Mouse (Mus musculus) adrenal gland, postnatal 14 days (tissue): ENCODE results near the gene Lrrc4. TPM values are rescaled to one million over a fixed set of nuclear protein-coding genes. Genes with fewer than 3 reads are reported as not detected.
A peak's percentile ranks its signal among the peaks of the same experiment; 100 is the strongest.

Experiments
- DNase-seq: peaks from one replicate; pipeline ENCODE4 v3.0.0; 2021; ENCODE audit warnings: mixed read lengths
- total RNA-seq: library from RNA; stranded (reverse); gene quantifications from 2 replicates; pipeline ENCODE4 v1.2.3, GENCODE M21; 2021

The Lrrc4 gene
- total RNA-seq, 1 experiment from 2014 or later: 6.7 TPM

DNA sequence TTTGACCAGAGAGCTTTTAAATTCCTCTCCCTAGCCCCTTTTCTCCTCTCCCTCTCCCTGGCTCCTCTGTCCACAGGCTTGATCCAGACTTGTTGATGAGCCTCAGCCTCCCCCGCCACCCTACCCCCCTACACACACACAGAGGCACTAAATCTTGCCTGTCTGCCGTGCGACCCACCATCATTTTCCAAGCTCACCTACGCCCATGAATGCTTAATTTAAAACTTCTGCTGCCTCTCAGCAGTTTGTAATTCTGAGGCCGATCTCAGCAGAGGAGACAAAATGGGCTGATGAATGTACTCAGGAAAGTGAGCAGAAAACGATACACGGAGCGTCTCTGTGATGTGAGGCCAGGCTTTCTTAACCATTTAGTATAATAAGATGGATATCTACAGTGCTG lies 23.1 kb upstream of the Lrrc4 start:
- no peak for DNase-seq

DNA sequence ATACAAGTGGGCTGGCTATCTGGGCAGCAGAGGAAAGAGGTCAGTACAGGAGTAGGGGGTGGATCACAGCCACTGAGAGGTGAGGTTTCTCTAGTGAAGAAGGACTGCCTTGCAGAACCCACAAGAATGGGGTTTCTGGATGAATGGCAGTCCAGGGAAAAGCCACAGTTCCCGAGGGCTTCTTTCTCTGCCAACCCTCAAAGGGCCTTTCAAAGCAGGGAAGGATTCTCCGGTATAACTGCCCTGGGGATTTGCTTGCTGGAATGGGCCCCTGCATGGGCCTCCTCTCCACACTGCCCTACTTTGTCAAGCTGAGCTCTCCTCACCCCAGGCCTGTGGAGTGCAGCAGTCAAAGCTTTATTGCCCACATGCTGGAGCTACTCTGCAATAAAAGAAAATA lies 22.1 kb upstream of the Lrrc4 start:
- no peak for DNase-seq

DNA sequence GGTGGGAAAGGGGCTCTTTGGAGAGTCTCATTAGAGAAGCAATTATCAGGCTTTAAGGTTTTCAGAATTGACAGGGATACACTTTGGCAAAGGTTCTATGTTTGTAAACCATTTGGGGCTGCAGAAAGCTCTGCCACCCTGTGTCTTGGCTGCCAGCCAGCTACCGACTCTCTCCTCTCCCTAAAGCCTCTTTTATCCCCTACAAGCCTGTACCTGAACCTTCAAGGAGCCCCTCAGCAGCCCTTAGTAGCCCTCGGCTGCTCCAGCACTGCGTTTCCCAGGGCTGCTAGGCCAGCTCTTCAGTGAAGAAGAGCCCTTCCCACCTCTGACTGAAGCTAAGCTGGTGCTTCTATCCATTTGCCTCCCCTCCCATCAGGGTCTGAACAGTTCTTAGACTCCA lies 21.6 kb upstream of the Lrrc4 start:
- no peak for DNase-seq

DNA sequence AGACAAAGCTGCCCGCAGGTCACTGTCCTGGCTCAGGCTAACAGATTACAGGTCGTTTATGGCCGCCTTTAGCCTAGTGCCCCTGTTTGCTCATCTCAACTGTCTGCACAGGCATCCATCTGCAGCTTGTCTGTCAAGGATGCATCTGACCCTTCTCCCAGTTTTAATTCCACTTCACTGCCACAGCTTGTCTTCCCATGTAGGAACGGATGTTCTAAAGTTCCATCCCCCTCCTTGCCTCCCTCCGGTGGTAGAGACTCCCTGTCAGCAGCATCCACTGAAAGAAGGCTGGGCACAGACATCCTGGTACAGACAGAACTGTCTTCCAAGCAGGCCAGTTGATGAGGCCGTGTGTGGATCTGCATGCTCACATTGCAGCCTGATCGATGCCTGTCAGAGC lies 20.8 kb upstream of the Lrrc4 start:
- no peak for DNase-seq

DNA sequence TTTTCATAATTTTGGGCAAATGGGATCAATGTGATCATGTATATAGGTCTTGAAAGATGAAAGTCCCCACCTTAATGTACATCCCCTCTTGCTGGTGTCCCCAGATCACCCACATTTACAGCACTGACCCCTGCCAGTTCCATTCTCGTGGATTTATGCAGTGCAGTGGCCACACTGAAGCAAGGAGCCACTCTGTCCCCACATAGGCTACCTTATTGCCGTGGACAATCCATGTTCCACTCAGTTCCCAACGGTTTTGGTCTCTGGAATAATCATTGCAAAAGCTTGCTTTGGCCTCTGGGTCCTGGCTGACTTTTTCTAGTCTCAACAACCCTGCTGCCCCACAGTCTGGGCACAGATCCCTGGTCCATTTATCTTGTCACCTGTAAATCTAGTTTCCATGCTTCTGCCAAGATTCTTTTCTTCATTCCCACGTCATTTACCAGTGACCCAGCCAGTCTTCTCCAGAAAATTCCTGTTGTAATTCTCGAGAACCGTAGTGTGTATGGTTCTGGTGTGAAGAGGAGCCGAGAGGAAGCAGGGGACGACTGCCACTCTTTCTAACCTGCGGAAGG lies 18.9 kb upstream of the Lrrc4 start:
- DNase-seq: peak; percentile 64

DNA sequence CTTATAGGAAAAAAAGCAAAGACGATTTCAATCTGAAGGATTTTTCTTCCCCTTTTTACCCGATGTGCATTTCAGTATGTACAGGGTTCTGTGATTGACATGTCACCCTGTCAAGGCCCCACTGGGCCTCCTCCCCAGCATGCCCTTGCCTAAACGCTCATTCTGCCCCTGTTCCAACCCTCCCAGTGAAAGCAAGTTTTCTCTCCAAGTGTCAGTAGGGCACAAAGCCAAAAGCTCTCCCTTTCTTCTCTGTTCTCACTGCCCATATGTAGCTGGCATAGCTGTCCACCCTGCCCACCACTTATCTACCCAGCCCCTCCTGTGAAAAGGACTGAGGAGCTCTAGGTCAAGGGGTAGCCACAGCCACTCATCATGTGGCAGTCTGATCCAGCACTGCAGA lies 17.8 kb upstream of the Lrrc4 start:
- no peak for DNase-seq

DNA sequence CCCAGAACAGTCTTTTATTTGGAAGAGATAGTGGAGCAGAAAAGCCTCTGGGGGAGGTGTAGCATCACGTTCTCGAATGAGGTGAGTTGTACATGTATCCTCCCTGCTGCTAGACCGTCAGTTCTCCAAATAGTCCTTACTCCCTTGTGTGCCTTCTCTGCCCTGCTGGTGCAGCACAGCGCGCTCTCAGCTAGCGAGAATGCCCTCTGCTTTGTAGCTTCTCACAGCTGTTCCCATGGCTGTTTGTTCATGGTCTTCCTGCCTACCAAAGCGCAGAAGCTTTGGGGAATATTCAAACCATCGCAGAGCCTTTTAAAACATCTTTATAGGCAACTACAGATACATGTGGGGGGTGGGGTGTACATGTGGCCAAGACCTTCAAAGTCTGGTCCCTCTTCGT lies 17.3 kb upstream of the Lrrc4 start:
- DNase-seq: no peak

DNA sequence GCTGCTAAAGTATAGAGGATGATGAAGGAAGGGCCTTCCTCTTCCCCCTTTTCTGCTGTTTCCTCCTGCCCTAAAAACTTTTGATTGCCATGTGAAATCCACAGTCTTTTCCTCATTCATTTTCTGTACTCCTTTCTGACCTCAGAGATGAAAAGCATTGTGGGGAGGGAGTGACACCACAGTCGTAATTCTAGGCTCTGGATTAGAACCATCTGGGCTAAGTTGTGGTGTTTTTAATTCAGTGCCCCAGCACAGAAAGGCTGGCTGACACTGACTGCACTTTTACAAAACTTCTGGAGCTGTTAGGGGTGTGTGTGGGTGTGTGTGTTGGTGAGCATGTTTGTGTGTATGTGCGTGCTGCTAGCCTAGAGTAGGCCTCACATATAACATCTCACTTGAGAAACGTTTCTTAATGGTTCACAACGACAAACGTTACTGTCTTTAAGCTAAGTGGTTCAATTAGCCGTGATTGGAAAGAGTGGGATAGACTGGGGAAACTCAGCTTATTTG lies 16.8 kb upstream of the Lrrc4 start:
- no peak for DNase-seq

DNA sequence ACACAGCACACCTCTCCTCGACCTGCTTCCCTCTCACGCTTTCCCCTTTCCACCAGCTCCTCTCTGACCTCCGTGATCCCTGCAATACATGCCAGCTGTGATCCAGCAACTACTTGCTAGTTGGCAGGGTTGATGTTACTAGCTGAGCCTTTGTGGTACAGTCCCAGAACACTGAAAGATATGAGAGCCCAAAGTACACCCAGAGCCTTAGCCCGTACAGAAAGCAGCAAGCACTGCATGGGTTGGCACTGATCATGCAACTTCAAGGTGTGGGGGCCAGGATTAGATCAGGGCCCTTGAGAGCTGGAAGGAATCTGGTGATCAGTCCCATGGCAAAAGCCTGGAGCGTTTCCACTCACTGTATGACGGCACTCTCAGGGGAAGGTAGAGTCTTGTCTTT lies 16.1 kb upstream of the Lrrc4 start:
- no peak for DNase-seq

DNA sequence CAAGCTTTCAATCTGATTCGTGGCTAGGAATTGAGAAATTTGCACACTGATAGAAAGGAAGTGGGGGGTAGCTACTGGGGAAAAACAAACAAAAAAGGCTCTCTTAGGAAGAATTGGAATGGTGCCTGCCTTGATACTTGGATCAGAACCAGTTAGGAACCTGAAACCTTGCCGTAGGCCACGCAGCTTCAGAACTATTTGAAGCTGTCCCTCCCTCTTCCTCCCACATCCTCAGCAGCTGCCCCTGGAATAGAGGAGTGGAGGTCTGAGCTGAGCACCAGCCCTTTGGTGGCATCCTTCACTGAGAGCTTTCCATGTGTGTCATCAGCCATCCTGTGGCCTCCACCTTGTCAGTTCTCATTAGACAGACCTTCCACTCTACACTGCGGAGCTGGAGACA lies 14.1 kb upstream of the Lrrc4 start:
- no peak for DNase-seq

DNA sequence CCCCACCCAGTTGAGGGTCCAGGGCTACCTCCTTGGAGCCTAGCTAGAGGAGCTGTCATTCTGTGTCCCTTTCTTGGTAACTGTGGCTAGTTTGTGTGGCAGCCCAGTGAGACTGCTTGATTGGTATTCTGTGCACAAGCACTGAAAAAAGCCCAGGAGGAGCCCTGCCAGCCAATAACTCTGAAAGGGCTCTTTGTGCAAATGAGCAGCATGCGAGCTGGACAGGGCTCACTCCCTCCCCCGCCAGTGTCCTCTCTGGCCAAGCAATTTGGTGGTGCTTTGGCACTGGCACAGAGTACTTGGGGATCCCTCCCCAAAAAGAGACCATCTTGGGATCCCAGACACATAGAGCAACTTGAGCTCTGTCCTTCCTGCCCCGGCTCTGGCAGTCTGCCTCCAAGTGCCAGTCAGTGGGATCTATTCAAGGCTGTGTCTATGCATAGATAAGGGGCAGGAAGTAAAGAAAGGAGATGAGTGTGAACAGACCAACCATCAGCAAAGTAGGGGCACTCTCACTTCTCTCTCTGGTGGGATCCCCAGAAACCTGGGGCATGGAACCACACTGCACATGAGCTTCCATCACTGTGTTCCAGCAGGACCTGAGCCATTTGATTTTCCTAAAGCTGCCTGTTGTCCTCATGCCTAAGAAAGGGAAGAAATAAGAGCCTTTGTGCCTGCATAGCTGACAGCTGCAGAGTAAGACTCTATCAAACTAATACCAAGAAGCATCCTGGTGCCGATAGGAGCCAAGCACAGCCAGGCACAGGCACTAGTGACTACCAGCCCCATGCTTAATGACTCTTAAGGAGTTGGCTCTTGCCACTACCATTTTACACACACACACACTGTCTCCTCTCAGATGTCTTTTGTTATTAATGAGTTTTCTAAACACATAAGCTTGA lies 11.1 kb upstream of the Lrrc4 start:
- DNase-seq: peak; percentile 34

DNA sequence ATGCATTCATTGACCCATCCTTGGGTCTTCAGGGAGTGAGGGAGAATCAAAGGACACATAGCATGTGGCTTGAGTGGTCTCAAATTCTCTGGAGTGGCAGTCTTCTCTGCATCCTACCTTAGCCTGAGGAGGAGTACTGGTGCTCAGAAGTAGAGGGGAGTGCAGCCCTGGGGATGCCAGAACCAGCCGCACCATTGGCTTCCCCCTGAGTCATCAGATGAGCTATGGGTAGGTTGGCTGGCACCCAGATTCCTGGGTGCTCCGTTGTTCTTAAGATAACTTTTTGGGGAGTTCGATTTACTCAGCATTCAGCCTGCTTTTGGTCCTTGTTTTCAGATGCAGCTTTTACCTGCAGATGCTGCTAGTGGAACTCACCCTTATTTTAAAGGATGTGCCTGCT lies 10.0 kb upstream of the Lrrc4 start:
- peak; percentile 64 for DNase-seq

DNA sequence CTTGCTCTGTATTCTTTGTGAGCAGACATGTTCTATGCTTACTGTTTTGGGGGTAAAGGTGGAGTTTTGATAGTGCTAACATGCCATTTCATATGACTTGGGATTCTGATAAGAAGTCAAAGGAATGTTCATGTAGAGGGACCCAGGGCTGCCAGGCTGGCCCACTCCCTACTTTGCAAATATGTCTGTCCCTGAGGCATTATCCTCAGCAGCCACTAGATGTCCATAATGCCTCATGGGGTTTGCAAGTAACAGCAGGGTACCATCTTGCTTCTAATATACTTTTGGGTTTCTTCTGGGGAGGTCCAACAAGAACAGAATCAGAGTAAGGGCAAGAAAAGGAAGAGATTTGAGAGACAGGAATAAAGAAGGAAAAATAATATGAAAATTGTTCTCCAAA lies 5.1 kb upstream of the Lrrc4 start:
- DNase-seq: no peak

DNA sequence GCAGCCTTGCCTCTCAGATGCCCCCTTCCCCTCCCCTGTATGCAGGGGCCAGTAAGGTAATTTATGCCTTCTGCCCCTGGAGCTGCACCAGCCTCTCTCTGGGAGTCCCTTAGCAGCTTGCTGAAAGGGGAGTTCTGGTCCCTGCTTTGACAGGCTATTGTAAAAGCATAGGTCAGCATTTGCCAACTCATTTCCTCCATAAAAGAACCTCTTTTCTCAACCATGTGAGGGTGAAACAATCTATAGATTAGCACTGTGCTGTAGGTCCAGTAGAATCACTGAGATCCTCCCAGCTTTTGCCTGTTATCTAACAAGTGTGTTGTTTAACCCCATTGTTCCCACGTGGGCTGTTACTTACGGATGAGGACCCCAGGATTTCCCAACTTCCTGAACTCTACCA lies 2.5 kb upstream of the Lrrc4 start:
- DNase-seq: no peak

DNA sequence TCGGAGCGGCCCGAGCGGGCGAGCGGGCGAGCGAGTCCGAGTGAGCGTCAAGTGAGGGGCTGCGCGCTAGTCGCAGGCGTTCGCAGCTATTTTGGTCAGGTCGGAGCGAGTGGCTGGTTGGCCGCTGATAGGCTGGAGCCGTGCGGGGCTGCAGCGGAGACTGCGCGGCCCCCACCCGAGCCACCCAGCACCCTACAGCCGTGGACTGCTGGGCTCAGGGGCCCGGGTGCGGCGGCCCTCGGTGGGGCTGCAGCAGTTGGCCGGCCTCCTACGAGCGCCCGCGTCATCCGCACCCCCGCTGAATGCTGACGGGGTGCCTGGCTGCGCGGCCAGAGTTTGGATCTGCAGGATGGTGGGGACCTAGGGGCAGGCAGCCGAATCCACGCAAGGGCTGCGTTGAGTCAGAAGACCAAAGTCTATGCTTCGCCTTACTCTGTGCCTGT lies 1.9 kb upstream of the Lrrc4 start:
- peak; percentile 67 for DNase-seq

DNA sequence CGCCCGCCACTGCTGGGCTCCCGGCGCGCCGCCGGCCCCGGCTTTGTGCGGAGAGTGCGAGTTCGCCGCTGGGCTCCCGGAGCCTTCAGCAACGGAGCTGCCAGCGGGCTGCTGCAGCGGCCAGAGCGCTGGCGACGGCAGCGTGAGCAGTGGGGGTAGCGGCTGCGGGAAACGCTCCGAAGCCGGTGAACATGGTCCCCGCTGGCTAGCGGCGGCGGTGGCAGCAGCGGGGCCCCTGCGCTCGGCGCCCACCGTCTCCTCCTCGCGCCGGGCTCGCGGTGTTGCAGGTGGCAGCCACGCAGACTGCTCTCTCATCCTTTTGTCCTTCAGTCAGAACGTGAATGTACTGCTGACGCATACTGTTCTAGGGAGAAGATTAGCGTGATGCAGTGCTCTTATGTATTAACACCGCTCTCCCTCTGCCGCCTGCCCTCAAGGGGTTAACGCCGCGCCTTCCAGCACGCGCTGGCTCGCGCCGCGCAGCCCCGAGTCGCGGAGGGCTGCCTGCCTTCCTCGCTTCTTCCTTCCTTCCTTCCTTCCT lies 1.3 kb upstream of the Lrrc4 start:
- peak; percentile 54 for DNase-seq

DNA sequence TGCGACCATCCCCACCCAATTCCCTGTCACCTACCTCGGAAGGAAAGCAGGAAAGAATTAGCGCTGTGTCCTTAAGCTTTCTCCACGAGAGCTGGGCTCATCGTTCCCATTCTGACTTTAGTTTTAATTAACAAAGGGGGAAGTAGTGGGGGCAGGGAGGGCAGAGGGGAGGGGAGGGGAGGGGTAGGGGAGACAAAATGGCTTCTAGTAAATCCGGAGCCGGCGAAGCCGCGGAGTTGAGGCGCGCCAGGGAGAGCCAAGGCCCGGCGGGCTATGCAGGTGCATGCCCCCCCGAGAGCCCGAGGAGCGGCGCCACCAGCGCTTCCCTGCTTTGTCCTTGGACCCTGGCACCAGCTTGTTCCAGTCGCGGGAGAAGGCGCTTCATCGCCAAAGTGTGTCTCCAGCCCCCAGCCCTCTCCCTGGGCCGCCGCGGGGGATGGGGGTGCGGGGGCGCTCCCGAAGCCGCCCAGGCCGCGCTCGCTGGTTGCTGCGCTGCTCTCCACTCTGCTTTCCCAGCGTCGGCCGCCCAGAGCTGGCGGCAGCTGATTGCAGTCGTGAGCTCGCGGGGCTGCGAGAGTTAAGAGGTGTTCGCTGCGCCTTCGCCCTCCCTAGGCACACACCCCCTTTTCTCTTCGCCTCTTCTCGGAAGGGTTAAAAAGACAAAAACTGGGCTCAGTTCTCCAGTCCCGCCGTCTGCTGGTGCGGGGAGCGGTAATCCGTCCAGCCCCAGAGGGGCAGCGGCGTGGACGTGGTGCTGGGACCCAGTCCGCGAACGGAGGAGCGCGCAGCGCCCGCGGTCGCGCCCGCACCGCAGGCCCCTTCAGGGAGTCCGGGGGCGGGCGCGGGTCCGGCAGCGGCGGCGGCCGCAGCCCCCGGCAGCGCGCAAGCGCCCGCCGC lies 555 bp upstream of the Lrrc4 start:
- peak; percentile 63 for DNase-seq

DNA sequence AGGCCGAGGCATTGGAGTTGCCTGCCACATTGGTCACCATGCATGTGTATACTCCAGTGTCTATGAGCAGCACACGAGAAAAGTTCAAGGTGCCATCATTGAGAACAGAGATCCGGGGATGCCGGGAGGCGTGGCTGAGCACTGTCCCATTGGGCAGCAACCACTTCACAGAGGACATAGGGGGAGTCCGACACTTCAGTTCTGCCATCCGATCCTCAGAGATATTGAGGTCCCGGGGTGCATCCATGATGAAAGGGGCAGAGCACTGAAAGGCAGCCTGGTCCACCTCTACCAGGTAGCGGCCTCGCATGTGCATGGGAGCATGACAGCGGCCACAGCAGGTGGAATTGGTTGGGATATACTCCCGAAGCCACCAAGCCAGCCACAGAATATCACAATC lies 1.2 kb downstream of the Lrrc4 start:
- DNase-seq: no peak

DNA sequence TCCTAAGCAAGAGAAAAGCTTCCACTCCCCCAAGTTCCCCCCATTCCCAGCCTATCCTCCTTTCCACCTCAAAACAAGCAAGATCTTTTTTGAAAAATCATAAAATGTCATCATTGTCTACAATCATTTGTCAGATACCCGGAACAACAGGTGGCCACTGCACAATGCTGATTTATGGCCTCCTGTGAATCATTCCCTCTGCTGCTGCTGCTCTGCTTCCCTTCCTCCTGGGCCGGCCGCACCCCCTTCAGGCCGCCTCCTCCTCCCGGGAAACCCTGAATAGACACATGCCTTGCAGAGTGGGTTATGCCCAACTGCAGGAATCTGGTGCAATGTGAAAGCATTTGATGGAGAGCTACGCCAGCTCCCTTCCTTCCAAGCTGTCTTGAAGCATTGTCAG lies 3.0 kb downstream of the Lrrc4 start:
- DNase-seq: peak; percentile 65

DNA sequence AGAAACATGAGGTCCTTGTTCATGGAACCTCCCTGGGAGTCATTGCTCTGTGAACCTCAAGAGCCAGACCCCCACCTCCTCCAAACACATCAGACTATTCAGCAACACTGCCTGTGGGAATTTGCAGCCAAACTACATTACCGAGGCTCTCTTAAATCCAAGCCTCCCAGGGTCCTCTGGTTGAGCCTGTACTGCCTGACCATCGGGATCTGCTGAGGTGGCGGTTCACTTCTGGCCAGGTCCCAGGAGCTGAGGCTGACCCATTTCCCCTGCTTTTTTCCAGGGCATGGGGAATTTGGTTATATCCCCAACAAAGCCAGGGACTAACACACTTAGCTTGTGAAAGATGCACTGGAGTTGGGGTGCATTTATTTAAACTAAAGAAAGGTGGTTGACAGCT lies 4.0 kb downstream of the Lrrc4 start:
- no peak for DNase-seq

DNA sequence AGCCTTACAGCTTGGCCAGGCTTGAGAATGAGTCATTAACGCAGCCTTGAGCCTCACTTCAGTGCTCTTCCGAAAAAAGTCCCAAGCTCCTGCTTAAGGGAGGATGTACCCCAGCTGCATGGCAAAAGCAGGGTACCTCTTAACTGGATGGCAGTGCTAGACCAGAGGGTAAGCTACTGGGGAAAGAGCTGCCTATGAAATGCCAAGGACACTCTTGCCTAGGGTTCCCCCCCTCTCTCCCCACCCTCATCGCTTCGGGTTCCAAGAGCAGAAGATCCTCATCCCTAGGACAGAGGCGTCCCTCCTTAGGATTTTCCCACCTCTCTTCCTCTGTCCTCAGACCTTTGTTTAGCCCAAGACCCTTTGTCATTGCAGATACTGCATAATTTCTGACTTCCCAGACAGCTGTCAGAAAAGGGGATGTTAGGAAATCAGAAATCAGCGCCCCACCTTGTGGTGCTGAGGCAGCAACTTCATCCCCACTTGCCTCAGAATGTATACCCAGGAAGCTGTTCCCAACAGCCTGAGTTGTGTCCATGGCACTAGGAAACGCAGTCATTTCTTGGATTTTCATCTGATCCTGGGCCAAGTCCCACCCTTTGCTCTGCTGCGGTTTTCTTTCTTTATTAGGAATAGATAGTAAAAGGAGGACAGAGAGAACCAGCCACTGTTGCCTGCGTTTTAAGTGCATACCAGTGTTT lies 4.7 kb downstream of the Lrrc4 start:
- DNase-seq: no peak

DNA sequence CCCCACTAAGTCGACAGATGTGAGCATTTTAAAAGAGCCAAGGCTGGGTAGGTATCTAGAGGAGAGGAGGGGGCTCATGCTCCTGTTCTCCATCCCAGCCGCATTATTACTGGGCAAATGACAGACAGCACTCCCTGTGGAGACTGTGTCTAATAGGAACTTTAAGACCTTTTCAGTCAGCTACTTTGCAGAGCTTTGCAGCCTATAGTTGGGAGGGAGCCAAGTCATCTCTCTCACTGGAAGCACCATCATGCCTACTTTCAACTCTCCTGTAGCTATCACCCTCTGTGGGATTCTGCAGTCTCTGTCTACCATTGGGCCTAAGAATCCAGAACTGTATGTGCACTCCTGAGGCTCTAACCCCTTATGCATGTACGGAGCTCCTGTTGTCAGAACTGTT lies 5.7 kb downstream of the Lrrc4 start:
- no peak for DNase-seq
